Mouse (Mus musculus) cerebellum, adult 9-11 months (tissue): ENCODE measurements around the gene Zbtb38.

Experiments
- DNase-seq: peaks from one replicate; pipeline ENCODE4 v3.0.0; 2022

Zbtb38 gene

DNA sequence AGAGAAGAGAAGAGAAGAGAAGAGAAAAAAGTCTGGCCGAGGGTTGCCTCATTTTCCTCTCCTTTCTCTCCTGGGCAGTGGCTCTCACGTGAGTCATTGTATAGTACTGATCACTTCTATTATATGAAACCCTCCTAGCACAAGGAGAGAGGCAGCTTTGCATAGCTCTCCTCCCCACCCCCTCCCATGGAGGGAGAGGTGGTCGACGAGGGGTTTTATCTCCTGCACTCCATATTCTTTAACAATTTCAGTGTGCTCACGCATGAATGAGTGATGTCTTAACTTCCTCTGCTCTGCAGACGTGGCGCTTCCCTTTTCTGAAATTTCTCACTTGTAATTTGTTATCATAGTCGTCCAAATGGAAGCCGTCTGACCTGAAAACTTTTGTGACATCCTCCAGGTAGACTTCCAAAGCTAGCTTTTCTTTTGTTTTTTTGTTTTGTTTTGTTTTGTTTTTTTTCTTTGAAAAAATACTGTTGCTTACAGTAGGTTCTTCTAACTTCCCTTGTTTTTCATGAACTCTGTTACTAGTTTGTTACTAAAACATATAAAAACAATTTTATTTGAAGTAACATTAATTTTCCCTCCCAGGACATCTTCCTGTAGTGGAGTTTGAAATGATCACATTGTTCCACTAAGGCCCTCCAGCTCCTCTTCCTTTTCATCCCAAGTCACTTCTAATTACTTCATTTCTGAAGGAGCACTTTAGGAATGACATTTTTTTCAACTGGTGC lies 116.0 kb downstream of the Zbtb38 start:
- DNase-seq, result no peak

DNA sequence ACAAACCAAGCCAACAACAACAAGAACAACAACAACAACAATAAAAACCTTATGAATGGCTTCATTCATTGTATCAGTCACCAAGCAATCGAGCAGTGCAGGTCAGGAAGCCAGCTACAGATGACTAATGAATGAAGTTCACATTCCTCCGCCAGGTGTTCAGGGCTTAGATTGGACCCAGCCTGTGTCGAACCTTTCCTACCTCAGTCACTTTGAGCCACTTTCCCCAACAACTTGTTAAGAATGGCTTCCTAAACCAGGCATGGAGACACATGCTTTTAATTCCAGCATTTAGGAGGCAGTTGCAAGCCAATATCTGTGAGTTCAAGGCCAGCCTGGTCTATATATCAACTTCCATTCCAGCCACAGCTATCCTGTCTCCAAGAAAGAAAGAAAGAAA lies 116.7 kb downstream of the Zbtb38 start:
- DNase-seq, result no peak

- DNase-seq, result no peak
Measured at GRCm38 (mm10) chr9:96635176-96635575, 117.5 kb downstream of the Zbtb38 start.

GRCm38 (mm10) chr9:96633771-96634170 lies 118.9 kb downstream of the Zbtb38 start:
- no peak for DNase-seq
